Mouse (Mus musculus) liver, embryonic 14.5 days (tissue): ENCODE results near the gene Borcs7.

Experiments
- CTCF ChIP-seq: IDR thresholded peaks from 2 replicates; pipeline ENCODE4 v1.5.1; 2016; ENCODE audit warnings: antibody characterized with exemption, low read depth, control low read depth
- EP300 ChIP-seq: IDR thresholded peaks from 2 replicates; pipeline ENCODE4 v1.6.1; 2016; ENCODE audit warnings: antibody characterized with exemption, low read depth

DNA sequence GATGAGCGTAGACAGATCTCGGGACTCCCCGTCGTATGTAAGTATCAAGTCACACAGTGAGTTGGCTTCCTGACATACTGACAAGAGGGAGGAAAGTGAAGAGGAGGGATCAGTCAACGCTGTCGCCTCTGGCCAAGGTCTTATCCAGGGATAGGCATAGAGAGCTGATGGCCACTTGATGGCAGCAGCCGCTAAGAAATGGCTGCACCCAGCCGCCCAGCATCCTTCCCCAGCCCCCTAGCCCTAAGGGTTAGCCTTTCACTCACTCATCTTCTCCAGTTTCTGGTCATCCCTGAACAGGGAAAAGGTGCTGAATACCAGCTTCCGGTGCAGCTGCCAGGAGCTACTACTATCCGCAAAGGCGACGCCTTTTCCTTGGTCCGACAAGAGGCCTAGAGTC lies 19.0 kb upstream of the Borcs7 start:
- TF ChIP-seq CTCF, result peak; percentile 83
- TF ChIP-seq EP300, result no peak
